Mouse (Mus musculus): ENCODE results near the gene Klc4.

The Klc4 gene

DNA sequence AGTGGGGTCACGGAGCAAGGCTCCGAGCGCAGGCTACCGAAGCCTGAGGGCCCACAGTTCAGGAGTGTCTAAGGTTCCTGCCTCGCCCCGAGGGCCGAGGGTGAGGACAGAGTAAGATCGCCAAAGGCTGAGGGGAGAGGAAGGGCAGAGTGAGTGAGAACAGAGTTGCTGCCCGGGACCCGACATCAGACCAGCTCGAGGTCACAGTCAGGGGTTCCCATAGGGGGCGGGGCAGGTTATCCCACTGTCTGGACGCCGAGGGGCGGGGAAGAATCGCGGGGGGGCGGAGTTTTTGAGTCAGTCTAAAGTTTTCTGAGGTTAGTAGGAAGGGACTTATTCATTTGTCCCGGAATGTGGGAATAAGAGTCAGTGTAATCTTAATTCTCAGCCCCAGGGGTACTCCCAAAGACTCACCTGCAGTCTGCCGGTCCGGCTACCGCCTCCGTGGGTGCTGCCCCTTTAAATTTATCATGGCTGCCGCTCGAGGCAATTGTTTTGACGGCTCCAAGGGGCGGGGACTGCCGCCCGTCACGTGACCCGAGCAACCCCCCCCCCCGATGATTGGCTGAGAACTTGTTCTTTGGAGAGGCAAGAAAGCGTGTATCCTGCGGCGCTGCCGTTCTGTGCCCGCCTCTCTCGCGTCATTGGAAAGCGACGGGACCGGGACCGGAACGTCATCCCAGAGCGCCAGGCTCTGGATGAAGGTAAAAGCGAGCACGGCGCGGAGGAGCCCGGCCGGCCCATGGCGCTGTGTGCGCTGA is at the start of gene Klc4, which contains the start of gene Mrpl2:
Gene Klc4 (minus strand): TSS at position 462 of the 761 bp plus-strand sequence.
Gene Mrpl2 (plus strand): TSS at position 669 of the 761 bp plus-strand sequence.
- DNase-seq, result peak; percentile 98

DNA sequence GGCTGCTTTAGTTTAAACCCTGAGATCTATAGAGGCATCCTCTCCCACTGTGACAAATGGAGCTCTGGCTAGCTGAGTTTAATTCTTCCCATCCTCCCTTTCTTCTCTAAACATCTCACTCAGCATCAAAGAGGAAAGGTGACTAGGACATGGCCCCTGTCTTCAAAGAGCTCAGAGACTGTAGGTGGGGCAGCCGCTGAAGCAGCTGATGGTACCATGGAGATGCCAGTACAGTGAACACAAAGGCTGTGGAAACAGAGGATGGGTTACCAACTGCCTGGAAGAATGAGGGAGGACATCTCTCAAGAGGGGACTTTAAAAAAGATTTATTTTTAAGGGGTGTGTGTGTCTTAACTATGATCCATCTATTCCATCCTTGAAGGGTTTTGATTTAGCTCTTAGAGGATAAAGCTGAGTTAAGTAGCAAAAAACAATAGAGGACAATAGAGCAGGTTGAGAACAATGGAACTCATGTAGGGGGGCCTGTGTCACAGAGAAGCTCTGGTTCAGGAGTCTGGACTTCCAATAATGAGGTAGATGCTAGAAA is 48.8 kb upstream of the Klc4 start:
- DNase-seq, result no peak

DNA sequence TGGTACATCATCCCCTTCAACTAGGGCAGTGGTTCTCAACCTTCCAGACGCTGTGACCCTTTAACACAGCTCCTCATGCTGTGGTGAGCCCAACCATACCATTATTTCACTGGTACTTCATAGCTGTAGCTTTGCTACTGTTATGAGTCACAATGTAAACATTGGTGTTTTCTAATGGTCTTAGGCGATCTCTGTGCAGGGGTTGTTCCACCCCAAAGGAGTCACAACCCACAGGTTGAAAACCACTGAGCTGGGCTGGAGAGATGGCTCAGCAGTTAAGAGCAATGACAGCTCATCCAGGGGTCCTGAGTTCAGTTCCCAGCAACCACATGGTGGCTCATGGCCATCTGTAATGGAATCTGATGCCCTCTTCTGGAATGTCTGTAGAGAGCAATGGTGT is 45.6 kb upstream of the Klc4 start:
- DNase-seq, result no peak

DNA sequence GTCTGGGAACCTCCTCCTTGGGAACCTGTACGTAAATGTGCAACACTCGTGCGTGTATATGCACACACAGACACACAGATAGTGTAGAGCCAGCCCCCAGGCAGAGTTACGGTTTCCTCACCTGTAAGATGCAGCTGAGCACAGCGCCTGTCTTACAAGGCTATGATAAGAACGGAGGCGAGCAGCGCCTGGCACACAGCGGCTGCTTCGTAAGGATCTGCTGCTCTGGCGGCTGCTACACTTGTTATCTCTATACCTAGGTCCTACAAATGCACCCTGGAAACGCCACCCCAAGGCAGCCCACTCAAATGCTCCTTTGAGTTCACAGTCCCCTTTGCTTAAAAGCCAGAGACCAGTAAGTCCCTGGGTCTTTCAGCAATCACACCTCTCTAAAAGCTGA is 44.8 kb upstream of the Klc4 start:
- DNase-seq, result no peak

DNA sequence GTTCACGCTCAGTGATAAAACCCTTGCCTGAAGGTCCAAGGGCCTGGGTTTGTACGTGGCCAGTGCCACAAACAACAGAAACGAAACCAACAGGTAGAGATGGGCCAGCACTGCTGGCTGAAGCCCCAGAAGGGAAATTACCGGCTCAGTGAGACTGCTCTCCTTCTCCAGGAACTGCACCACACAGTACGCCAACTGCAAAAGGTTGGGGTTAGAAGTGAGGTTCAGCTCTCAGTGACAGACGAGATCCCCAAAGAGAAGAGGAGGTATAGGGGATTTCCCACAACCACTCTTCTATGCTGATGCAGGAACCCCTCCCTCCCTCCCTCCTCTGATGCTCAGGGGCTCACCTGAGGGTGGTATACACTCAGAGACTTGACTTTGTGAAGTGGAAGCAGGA is 40.1 kb upstream of the Klc4 start:
- DNase-seq, result no peak

DNA sequence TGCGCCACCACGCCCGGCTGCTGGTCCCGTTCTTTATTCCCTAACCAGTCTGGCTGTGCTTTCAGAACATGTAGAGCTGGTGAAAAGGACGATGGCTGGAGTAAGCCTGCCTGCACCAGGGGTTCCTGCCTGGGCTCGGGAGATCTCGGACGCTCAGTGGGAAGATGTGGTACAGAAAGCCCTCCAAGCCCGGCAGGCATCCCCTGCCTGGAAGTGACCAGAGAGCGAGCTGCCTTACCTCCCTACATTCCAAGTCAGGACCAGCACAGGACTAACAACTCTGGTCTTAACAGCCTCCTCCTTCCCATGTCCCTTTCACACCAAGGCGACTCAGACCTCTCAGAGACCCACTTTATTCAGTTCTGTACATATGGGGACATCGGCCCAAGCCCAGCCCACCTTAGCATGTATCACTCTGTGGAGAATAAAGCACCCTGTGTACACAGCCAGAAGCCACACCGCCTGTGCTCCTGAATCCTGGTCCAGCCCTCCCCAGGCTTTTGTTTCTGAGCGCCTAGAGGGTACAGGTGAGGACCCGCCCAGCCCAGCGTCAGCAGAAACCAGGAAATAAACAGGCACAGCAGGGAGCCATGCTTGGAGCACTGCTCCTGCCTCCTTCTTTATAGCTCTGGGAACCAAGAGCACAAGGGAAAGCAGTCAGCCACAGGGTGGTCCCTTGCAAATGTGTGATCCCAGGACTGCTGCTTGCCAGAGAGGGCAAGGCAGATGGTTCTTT is 37.0 kb upstream of the Klc4 start:
- DNase-seq, result peak; percentile 55

DNA sequence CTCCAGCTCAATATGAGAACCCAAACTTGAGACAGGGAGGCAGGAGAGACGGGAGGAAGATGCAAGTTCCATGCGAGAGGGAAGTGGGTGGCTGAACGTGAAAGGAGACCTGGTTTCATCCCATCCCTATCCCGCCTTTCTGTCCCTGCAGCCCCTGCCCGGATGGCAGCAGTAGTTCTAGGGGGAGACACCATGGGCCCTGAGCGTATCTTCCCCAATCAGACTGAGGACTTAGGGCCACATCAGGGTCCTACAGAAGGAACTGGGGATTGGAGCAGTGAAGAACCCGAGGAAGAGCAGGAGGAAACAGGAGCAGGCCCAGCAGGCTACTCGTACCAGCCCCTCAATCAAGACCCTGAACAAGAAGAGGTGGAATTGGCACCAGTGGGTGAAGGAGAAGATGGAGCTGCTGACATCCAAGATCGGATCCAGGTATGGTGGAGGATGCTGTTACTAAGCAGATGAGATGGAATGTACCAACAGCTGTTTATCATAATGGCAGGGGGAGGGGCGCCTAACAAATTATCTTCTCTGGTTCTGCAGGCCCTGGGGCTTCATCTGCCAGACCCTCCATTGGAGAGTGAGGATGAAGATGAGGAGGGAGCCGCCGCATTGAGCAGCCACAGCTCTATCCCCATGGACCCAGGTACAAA is 35.8 kb upstream of the Klc4 start:
- peak; percentile 60 for DNase-seq

DNA sequence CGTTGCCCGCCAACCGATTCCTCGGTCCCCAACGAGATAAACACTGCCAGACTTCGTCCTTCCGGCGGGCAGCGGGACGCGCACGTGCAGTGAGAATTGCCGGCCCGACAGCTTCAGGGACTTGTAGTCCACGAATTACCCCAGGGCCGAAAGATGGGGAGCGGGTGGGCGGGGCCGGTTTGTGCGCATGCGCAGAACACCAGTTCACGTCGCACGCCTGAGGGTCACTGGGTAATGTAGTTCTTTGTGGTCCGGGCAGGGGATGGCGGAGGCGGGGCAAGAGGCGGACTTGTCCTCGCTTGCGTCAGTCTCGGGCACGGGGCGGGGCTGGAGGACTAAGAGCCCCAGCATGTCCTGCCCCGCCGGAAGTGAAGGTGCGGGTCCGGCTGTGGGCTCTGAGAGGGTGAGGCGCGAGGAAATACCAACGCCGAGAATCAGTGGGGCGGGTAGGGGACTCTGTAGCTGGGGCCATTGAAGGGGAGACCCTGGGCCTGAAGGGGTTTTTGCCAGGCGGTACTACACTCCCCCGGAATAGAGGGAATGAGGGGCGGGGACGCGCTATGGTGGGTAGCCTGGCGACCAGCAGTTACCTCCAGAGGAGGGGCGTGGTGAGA is 35.0 kb upstream of the Klc4 start, which contains the start of gene Klhdc3:
Gene Klhdc3 (minus strand): TSS at position 155 of the 614 bp plus-strand sequence.
- DNase-seq, result peak; percentile 99

DNA sequence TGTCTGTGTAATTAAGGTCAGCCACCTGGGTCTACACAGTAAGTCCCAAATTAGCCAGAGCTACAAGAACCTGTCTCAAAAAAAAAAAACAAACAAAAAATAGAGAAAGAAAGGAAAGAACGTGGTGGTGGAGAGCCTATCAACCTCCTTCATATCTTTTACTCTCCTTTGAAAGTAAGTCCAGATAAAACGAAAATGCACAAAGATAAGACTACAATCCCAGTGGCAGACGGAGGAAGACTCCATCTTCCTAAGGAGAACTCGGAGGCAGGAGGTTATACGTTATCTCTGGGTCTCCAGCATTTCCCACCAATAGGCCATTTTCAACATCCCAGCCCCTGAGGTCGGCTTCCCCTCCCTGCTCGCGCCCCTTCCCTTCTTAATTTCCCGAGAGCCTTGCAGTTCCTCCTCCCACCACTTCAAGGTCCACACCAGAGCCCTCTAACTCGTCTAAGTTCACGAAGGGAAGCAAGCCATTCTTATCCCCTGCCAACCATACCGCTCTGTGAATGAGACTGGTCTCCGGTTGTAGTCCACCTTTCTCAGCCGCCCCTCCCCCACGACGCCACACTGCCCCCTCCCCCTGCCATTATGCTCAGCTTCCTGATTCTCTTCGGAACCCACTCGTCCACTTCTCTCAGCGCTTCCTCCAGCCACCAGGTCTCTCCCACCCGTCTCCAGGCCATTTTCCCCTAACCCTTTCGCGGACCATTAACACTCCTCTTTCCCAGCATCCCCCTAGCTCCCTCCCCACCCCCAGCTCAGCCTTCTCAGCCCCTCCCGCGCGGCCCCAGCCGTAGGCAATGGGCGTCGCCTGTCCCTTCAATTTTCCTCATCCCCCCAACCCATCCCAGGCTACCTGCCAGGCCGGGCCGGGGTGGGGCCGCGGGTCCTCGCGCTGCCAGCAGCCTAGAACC is 34.3 kb upstream of the Klc4 start:
- no peak for DNase-seq

DNA sequence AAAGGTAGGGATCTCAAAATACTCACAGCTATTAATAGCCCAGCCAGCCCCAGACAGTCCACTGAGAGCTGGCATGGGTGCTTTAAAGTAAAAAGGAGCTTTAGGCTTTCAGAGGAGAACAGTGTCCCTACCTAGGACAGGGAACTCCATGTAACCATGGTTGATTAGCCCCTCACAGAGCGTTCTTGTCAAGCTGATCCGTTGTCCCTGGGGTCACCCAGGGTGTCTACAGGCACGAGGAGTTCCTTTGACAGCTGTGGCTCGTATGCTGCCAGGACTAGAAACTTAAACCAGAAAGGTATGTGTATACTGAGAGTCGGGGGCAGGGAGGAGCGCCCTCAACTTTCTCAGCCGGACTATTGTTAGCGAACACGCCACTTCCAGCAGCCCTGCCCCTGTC is 33.1 kb upstream of the Klc4 start:
- DNase-seq, result peak; percentile 44

DNA sequence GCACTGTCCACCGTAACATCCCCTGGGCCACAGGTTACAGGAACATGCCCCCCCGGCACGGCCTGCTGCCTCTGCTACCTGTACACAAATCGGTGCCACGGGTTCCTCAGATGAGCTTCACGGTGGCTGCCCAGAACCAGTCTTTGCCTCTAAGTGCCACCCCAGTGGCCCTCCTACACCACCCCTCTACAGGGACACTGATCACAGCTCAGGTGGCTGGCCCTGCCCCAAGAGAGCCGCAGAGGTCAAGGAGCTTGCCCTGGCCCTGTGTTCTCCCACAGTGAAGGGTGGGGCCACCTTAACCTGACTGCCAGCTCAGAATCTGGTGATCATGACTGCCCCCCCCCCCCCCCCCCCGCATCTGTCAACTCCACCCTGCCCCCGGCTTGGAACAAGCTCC is 32.6 kb upstream of the Klc4 start, which contains the start of gene Mea1:
Gene Mea1 (plus strand): TSS at position 378 of the 400 bp plus-strand sequence.
- peak; percentile 64 for DNase-seq

DNA sequence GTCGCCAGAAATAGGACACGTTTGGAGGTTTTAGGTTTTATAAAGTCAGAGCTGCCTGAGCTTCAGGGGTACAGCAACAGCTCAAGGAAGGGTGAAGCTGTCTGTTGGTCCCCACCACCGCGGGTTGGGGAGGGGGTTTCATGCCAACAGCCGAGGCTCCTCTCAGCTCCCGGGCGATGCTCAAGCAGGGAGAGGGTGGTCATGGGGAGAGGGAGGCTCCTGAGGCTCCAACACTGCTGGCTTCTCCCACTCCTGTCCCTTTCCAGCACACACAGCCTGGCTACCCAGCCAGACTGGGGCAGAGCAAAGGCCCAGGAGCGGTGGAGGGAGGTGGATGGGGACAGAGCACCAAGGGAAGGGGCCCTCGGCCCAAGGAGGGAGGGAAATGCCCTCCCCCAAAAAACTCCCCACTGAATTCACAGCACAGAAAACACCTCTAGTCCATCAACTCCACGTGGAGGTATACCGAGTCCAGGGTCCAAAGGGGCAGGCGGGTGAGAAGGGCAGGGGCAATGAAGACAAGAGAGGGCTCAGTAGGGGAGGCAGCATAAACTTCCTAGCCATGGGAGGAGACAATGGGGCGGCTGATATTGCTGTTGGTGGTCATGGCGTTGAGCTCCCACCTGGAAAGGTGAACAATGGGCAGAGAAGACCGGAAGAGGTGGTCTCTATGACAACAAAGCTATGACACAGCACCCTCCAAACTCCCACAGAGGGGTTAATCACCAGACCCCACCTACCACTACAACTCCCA is 28.9 kb upstream of the Klc4 start:
- peak; percentile 50 for DNase-seq

DNA sequence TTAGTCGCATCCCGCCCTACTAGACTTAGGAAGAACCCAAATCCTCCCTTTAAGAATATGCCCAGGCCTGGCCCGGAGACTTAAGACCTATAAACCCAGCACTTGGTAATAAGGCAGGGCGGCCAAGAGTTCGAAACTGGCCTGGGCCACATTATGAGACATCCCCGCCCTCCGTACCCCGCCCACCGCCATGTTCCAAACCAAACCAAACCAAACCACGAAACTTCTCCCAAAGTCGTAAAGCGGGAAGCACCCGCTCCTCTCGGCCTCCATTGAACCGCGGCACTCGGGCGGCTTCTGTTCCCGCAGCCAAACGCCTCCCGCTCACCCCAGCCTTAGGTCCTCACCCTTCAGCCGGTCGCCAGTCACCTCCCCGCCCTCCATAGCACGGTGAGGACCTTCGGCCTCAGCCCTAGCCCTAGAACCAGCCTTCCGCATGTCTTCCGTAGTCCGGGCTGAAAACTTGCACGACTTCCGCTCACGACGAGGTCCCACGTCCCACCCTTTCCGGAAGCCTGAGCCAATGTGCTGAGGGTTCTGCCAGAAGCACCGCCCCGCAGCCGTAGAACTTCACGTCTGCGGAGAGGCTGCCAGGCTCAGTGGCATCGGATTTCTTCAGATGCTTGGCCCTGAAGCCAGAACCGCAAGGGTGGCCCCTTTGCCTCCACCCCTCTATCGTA is 28.2 kb upstream of the Klc4 start, which contains the start of gene Rrp36:
Gene Rrp36 (minus strand): TSS at position 503 of the 680 bp plus-strand sequence.
- peak; percentile 87 for DNase-seq

DNA sequence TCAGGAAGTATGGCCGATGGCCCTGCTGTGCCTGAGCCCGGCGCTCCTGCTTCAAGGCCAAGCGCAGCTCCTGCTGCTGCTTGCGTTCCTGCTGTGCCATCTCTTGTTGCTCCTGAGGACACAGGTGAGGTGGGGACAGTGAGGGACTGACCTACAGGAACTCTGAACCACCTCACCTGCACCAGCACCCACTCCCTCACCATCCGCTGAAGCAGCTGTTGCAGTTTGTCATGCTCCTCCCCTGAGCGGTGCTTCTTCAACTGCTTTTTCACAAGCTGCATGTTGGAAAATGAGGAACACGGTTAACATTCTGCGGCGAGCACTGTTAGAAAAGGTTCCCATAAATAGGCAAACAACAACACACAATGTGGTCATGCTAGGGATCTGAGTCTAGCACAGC is 24.1 kb upstream of the Klc4 start:
- DNase-seq, result no peak

DNA sequence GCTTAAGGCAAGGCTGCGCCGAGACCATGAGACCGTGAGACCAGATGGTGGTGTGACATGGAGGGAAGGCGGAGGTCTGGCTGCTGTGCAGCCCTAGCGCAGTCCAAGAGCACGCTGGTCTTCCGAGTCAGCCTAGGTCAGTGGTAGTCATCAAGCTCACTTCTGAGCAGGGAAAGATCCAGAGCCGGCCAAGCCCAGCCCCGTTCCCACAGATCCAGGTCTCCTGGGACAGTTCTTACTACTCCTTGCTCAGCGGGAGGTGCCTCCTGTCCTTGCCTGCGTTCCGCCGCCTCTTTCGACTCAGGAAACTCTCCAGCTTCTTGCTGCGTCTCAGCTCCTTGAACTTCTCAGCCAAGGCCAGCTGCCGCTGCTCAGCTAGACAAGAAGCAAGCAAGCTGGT is 21.9 kb upstream of the Klc4 start:
- DNase-seq, result peak; percentile 23

DNA sequence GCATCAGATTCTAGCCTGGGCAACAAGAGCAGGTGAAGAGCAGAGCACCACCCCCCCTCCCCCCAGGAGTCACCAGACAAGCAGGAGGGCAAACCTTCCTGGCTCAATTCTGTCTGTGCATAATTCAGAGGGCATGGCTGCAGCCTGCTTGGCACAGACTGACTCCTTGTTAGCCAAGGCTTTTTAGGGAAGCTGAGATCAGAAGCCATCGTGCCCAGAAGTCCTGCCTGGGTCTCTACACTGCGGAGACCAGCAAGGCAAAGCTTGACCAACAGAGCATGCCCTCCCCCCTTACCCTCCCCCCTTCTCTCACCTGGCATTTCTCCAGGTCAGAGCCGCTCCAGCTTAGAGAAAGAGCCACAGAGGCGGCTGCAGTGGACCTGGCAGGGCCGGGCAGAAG is 16.9 kb upstream of the Klc4 start:
- DNase-seq, result peak; percentile 84

DNA sequence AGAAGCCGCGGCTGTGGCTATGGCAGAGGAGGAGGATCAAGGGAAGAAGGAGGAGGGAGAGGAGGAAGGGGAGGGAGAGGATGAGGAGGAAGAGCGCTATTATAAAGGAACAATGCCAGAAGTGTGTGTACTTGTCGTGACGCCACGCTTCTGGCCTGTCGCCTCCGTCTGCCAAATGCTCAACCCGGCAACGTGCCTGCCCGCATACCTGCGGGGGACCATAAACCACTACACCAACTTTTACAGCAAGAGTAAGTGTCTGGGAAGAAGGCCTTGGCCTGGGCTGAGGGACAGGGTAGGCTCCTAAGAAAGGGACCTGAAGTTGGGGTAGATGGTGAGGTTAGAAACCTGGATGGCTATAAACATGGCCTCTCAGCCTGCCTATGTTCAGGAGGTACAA is 16.2 kb upstream of the Klc4 start:
- DNase-seq, result peak; percentile 77

DNA sequence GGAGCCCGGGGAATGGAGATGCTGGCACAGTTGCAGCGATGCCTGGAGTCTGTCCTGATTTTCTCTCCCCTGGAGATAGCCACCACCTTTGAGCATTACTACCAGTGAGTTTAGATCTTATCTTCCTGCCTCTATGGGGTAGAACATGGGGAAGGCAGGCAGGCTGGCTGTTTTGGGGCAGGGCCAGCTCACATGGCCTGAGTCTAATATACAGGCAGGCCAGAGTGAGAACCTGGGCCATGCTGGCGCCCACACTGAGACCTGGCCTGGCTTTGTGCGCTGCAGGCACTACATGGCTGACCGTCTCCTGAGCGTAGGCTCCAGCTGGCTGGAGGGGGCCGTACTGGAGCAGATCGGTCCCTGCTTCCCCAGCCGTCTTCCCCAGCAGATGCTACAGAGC is 15.5 kb upstream of the Klc4 start:
- DNase-seq, result peak; percentile 84

DNA sequence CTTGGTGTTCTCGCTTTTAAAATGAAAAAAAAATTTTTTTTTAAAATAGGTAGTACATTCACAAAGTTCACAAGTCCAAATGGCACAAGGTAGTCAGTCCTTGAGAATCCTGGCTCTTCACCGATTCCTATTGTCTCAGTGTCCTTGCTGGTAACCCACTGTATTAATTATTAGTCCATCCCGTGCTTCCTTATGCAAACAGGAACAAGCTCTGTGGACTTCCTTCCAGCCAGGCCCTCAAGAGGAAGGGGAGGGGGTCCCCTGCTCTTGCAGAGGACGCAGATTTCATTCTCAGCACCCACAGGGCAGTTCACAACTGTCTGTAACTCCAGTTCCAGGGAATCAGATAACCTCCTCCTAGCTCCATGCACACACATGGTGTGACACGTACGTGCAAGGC is 10.2 kb upstream of the Klc4 start:
- no peak for DNase-seq

Data from cerebellum, adult 11-12 months (tissue).